Mouse (Mus musculus) macrophage (primary cell): ENCODE results near the gene Bbox1. TPM values are rescaled to one million over a fixed set of nuclear protein-coding genes. Genes with fewer than 3 reads are reported as not detected.

ENCODE experiments used
- H3K27ac ChIP-seq: fragments of 350-480 bp; formaldehyde crosslinking; 2 replicates; pipeline ENCODE4 v1.9.0; 2021
- H3K36me3 ChIP-seq: fragments of 350-480 bp; formaldehyde crosslinking; 2 replicates; pipeline ENCODE4 v1.9.0; 2021; ENCODE audit errors: inconsistent target
- H3K4me3 ChIP-seq: fragments of 350-480 bp; formaldehyde crosslinking; 2 replicates; pipeline ENCODE4 v1.9.0; 2021; ENCODE audit errors: inconsistent target
- H3K79me2 ChIP-seq: fragments of 350-480 bp; formaldehyde crosslinking; 2 replicates; pipeline ENCODE4 v1.9.0; 2021; ENCODE audit errors: inconsistent target
- WGBS: methylation state at CpG from one replicate; pipeline ENCODE4 v1.1.7; 2026; ENCODE audit warnings: inconsistent platforms; ENCODE audit not compliant: missing documents; 5-methylcytosine and 5-hydroxymethylcytosine counted together
- polyA plus RNA-seq: library from polyadenylated mRNA; stranded (reverse); fragments of 250-400 nt; gene quantifications from 3 replicates; pipeline ENCODE4 v1.2.4, GENCODE M21; 2018; ENCODE audit warnings: inconsistent platforms

Gene Bbox1
- polyA plus RNA-seq, 1 experiment from 2014 or later: not detected

DNA sequence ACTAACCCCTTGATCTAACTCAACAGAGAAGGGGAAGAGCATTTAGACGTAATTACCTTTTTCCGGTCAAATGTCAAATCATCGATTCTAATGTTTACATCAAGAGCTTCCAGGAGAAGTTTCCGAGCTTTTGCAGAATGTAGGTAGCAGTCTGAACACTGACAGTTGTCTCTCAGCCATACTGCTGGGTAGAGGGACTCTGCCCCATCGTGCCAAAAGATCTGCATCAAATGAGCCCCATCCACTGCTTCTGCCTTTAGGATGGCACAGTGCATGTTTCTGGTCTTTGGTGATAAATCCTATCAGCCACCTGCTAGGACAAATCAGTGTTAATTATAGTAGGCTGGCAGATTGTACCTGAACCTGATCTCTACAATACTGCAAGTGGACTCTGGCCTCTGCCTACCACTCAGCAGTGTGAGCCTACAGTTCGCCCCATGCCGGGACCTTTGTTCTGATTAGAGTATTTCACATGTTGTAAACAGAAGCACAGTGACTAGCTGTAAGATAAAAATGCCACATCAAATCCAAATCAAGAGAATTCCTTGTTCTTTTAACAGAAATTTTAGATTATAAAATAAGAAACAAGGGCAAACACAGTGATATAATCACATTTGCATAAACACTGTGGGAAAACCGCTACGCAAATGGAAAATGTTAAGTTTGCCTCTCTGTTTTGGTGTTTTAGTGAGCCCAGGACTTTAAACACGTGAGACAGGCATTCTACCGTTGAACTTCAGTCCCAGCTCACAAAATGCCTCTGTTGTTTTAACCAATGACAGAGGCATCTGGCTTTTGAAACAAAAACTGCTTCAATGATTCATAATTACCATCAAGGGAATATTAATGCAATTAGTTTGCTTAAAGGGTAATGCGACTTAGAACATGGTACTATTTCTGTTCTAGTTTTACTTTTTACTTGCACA is 8.7 kb downstream of the Bbox1 start:
- no peak overlapping the region for H3K27ac ChIP-seq
- 88% methylated on average over 12 of the region's 12 CpGs for WGBS
- H3K36me3 ChIP-seq: no peaks in the 10 kb centered on the region
- H3K4me3 ChIP-seq: no peak overlapping the region
- H3K79me2 ChIP-seq: no peaks in the 10 kb centered on the region

DNA sequence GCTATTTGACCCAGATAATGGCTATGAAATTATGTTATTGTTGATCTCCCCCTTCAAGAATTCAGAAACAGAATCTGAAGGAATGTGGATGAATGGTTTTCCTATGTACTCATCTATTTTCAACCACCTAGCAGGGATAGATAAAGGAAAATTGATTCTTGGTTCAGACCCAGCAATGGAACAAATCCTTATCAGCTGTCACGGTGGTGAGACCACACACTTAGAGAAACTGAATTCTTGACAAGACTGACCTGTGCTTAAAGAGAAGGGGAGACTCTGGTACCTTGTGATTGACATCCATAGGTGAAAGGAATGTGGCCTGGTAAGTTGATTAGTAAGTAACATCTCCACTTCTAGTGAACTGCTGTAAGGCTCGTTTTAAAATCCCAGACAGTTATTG is 12.1 kb downstream of the Bbox1 start:
- Histone ChIP-seq H3K79me2 (no peaks in the 10 kb centered on the region), H3K36me3 (no peaks in the 10 kb centered on the region), H3K27ac (no peak overlapping the region), H3K4me3 (no peak overlapping the region)
- 23% methylated on average over 2 of the region's 2 CpGs for WGBS

DNA sequence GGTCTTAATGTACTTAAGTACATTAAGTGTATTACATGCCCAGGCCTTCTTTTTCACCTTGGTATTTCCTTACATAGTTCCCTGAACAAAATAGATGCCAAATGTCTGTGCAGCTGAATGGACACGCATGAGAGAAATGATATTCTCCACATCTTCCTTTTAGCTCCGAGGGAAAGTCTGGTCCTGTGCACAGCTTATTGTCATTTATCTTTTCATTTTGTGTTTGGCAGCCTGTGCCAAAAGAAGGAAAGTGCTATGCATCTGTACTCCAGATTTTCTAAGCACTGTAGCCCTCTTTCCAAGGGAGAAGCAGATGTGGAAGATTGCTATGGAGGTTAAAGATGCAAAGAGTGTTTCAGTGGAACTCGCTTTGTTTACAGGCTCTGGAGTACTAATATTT is 13.0 kb downstream of the Bbox1 start:
- WGBS: 89% methylated on average over 3 of the region's 3 CpGs
- Histone ChIP-seq H3K36me3 (no peaks in the 10 kb centered on the region), H3K79me2 (no peaks in the 10 kb centered on the region)

DNA sequence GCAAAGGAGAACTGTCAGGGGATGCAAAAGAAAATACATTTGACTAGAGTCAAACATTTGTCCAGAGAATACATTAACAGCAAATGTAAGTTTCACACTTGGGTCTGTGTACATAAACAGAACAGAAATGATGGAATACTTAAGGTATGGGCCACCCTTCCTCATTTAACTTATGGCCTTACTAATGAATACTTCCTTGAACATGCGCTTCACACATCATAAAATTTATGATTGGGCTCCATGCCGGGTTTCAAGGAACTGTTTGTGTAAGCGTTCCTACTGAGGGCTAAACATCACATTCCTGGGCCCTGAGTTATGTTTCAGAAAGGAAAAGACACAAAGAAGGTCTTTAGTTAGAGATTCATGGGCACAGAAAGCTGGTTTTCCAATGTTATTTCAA is 19.4 kb downstream of the Bbox1 start:
- Histone ChIP-seq H3K79me2 (no peaks in the 10 kb centered on the region), H3K36me3 (no peaks in the 10 kb centered on the region), H3K27ac (no peak overlapping the region), H3K4me3 (no peak overlapping the region)
- WGBS: 61% methylated on average over 3 of the region's 3 CpGs

More for the DNA sequence above, 13.0 kb downstream of the Bbox1 start:
- Histone ChIP-seq H3K27ac (no peak overlapping the region), H3K4me3 (no peak overlapping the region)

DNA sequence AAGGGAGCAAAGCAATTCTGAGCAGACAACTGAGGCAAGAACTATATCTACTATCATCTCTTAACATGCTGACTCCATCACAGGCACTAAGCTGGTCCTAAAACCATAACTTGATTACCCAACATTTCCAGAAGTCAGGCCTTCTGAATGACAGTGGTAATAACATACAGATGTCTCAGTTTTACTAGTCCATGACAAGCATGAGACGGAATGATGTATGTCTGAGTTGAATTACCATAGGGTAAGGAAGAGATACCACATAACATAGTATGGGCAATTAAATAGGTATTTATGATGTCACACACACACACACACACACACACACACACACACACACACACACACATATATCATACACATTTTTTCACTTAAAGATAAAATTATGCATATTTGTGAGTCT is 26.4 kb downstream of the Bbox1 start:
- no peaks in the 10 kb centered on the region for H3K79me2 ChIP-seq
- H3K27ac ChIP-seq: no peak overlapping the region
- H3K36me3 ChIP-seq: no peaks in the 10 kb centered on the region
- WGBS: 67% methylated on average over 1 of the region's 1 CpGs
- H3K4me3 ChIP-seq: no peak overlapping the region

DNA sequence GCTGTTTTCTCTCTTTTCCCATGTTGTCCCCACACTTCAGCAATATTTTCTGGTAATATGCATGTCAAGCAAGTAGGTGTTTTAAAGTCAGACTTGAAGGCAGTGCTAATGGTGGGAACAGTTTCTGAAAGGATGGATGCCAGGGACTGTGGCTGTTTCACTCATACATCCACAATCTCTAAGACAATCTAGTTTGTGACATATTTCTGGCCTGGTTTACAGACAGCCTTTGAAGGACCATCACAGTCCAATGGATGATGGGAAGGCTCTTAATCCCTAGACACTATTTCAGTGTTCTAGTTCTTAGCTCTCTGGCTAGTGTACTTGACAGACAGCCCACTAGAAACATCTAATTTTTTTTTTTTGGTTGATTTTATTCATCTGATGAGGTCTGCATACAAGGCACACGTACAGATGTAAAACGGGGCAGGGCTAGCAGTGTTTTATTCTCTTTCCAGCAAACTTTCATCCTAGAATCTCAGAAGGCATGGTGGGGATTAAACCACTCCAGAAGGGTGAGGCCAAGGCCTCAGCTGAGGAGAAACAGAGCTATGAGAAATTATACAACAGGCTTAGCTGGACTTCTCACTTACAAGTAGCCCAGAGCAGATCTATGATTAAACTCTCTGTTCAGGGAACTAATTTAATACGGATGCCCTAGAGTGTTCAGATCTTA is 28.4 kb downstream of the Bbox1 start:
- Histone ChIP-seq H3K4me3 (no peak overlapping the region), H3K36me3 (no peaks in the 10 kb centered on the region), H3K79me2 (no peaks in the 10 kb centered on the region), H3K27ac (no peak overlapping the region)
- 77% methylated on average over 3 of the region's 3 CpGs for WGBS

DNA sequence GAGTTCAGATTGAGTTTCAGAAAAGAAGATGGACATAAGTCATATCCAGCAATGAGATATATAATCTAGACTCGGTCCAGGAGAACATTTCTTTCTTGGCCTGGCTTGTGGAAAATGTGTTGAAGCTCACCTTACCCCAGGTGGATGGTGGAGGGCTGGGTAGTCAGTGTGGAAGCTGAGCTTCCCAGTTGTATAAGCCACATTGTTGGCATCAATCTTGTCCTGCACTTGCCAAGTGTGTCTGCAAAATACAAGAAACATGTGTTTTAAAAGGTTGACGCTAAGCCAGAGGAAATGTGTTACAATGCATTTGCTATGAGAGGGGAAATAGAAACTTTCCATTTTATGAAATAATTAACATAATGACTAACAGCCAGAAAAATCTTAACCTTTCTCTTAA is 38.9 kb downstream of the Bbox1 start:
- 64% methylated on average over 2 of the region's 2 CpGs for WGBS
- no peaks in the 10 kb centered on the region for H3K36me3 ChIP-seq
- H3K79me2 ChIP-seq: no peaks in the 10 kb centered on the region
- H3K4me3 ChIP-seq: no peak overlapping the region
- no peak overlapping the region for H3K27ac ChIP-seq

DNA sequence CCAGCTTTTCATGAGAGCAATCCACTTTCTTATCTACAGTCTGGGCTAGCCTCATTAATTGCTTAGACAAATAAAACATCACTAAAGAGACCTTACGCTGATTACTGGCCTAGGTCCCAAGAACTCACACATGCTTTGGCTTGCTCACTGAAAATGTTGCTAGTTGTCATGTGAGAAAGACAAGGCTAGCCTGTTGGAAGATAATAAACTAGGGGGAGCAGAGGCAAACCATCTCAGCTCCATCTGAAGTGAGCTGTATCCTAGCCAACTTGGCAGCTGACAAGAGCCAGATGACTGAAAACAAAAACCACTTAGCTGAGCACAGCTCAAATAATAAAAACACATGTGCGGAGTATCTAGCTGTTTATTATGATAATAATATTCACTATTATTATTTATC is 40.2 kb downstream of the Bbox1 start:
- Histone ChIP-seq H3K79me2 (no peaks in the 10 kb centered on the region), H3K27ac (no peak overlapping the region), H3K36me3 (no peaks in the 10 kb centered on the region), H3K4me3 (no peak overlapping the region)
- whole genome bisulfite sequencing: 86% methylated on average over 2 of the region's 2 CpGs

DNA sequence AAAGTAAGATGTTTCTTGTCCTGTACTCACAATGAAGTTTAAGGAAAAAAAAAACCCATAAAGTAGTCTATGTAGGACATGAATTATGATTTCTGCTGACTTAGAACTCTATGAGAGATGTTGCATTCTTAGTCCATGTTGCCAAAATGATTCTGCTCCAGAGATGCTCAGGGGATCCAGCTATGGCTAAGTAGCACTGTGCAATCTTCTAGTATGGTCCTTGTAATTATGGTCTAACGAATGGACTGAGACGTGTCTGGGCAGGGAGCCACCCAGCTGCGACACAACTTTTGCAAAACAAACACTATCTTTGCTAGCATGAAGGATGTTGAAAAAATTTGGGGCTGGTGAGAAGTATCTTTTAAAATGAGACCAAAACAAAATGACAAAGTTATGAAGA is 45.1 kb downstream of the Bbox1 start:
- H3K79me2 ChIP-seq: no peaks in the 10 kb centered on the region
- 97% methylated on average over 3 of the region's 3 CpGs for WGBS
- H3K4me3 ChIP-seq: no peak overlapping the region
- H3K27ac ChIP-seq: no peak overlapping the region
- no peaks in the 10 kb centered on the region for H3K36me3 ChIP-seq

DNA sequence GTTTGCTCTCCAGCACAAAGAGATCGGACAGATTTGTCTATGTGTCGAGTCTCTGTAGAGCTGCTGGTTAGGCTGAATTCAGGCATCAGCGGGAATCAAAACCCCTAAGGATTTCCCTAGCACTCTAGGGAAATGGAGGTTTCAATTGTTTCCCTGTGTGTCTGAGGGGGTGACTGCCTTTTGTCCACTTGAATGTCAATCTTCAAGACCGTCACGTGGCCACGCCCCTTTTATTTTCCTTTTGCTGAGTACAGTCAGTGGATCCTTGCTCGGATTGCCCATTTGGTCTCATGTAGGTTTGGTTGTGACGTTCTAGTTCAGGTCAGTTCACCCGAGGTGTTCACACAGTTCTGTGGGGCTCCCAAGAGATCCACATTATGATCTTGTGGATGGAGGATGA is 82.1 kb downstream of the Bbox1 start:
- H3K36me3 ChIP-seq: no peaks in the 10 kb centered on the region
- H3K27ac ChIP-seq: no peak overlapping the region
- no peaks in the 10 kb centered on the region for H3K79me2 ChIP-seq
- WGBS: 75% methylated on average over 9 of the region's 9 CpGs
- H3K4me3 ChIP-seq: no peak overlapping the region

DNA sequence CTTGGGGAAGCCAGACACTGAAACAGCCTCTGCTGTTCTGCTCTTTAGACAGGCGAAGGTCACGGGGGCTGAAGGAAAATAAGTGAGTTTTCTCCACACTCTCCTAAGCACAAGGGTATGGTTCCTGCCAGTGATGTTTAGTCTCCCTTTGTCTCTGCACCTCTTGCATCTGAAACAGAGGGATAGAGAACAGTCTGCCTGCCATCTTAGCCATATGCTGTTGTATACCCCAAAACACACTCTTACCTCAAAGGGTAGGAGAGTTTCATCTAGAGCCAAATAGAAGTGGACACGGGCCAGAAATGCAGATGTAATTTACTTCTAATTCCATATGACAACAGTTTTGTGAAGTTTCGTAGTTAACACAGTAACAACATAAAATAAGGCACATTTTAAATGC is 83.6 kb downstream of the Bbox1 start:
- Histone ChIP-seq H3K79me2 (no peaks in the 10 kb centered on the region), H3K27ac (no peak overlapping the region), H3K4me3 (no peak overlapping the region), H3K36me3 (no peaks in the 10 kb centered on the region)
- WGBS: 90% methylated on average over 4 of the region's 4 CpGs

DNA sequence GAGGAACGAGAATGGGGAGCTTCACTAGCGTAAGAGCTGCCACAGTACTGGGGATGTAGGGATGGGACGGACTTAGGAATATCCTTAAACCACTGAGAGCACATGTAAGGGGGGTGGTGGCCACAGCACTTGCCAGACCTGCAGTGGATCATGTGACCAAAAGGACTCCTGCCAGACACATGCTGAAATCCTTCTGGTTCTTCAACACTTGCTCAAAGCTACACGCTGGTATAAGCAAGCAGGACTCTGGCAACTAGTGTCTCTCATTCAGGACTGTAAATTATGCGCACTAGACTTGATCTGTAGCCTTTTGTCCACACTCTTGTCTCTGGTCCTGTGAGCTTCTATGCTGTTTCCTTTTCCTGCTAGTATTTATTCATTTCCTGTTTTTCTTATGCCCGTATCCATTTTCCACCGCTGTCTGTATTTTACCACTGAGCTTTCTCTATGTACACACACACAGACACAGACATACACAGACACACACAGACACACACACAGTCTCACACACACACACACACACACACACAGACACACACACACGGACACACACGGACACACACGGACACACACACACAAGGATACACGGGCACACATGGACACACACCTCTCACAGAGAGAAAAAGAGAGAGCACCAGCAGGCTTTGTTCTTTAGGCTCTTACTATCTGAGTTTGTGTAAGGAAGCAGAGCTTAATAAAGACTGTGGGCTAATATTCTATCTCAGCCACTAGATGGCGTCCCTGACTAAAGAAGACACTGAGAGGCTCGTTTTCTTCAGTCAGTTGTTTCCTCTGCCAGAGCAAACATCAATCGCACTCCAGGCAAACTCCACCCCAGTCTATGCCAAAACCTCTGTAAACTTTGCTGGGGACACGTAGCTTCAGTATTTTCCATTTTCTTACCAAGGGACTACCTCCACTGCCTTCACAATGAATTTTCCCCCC is 84.9 kb downstream of the Bbox1 start:
- no peaks in the 10 kb centered on the region for H3K36me3 ChIP-seq
- H3K27ac ChIP-seq: no peak overlapping the region
- no peaks in the 10 kb centered on the region for H3K79me2 ChIP-seq
- H3K4me3 ChIP-seq: no peak overlapping the region
- 31% methylated on average over 15 of the region's 15 CpGs for WGBS

DNA sequence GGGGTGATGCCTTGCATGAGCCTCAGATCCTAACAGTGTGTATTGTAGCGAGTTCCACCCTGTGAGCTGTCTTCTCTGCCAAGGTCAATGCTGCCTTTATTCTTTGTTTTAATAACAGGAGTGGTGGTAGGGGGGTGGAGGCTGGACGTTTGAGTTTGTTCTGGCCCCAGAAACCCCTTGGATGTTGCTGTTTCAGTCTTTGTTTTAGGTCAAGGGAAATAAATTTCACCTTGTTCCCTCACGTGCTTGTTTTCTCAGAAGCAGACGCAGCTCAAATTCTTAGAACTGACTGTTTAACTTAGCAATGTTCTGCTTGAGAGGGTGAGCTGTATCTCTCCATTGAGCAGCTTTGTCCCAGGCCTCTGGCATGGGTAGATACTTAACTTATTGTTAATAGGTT is 87.9 kb downstream of the Bbox1 start:
- Histone ChIP-seq H3K4me3 (no peak overlapping the region), H3K27ac (no peak overlapping the region), H3K36me3 (no peaks in the 10 kb centered on the region), H3K79me2 (no peaks in the 10 kb centered on the region)
- WGBS: 74% methylated on average over 4 of the region's 4 CpGs

DNA sequence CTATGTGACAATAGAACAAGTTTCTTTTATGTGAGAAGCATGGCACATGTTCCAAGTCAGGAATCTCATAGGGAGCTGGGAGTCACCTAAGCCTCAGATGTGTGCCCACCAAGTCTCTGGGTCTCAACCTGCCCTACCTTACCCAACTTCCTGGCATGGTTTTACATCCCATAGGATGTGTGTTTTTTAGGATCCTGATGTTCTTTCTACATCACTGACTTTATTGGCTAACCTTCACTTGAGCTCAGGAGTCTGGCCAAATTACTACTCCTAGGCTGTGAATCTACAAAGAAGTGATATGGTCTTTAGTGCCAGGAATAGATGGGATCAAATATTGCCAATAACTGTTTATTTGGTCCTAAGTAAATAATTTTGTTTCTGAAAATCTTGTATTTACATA is 88.4 kb downstream of the Bbox1 start:
- Histone ChIP-seq H3K4me3 (no peak overlapping the region), H3K36me3 (no peaks in the 10 kb centered on the region), H3K79me2 (no peaks in the 10 kb centered on the region), H3K27ac (no peak overlapping the region)
